Mouse (Mus musculus): ENCODE measurements around the gene Gm20403. TPM values are rescaled to one million over a fixed set of nuclear protein-coding genes. Genes with fewer than 3 reads are reported as not detected.

The Gm20403 gene
- total and polyA plus RNA-seq, 2 experiments from 2014 or later, result not detected

DNA sequence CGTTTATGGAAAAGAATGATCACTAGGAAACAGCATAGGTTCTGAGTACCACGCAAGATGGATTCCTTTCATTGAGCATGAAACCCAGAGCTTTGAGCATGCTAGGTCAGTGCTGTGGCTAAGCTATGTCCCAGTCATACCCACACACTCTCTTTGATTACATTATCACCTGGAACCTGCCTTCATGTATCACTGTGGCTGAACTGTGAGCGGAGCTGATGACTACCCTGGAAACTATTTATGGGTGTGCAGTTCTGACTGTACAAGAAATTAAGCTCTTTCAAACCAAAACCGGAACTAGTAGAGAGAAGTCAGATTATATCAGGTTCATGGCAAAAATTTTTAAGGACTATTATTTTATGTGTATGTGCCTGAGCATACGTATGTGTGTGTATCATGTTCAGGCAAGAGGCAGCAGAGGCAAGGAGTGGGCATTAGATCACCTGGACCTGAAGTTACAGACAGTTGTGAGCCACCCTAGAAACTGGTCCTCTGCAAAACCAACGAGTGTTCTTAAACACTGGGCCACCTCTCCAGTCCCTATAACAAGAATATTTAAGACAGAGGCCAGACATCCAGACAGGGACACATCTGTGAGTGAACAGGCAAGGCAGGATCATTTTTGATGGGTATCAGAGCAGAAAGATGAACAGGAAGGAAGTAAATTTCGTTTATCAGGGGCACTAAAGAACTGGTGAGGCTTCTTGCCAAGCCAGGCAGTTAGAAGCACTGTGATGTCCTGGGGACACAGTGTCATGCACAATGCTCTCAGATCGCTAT is 30.2 kb upstream of the Gm20403 start:
- no peak overlapping the region for H3K4me2 ChIP-seq (ENCODE audit: low read depth, low read length, poor library complexity, severe bottlenecking)
- no peaks in the 10 kb centered on the region for H3K27me3 ChIP-seq (ENCODE audit: insufficient read depth, low read length)
- no peak for TF ChIP-seq CTCF (IDR thresholded peaks at IDR 0.05)
- H3K9ac ChIP-seq (replicated peaks; ENCODE audit: low read length, poor library complexity, severe bottlenecking), result no peak overlapping the region
- H3K27ac ChIP-seq (ENCODE audit: low read depth, low read length), result no peak overlapping the region
- no peak overlapping the region for H3K4me3 ChIP-seq (ENCODE audit: low read depth, low read length)
- 75% methylated on average over 8 of the region's 8 CpGs for WGBS
- no peaks in the 10 kb centered on the region for H3K9me3 ChIP-seq (ENCODE audit: low read length)
- ATAC-seq (ENCODE audit: low FRiP score) (no peak), DNase-seq (ENCODE audit: low spot score) (no peak)
- no peaks in the 10 kb centered on the region for H3K36me3 ChIP-seq (ENCODE audit: insufficient read depth, low read length)
- no peaks in the 10 kb centered on the region for H3K4me1 ChIP-seq (ENCODE audit: insufficient read depth, low read length)

DNA sequence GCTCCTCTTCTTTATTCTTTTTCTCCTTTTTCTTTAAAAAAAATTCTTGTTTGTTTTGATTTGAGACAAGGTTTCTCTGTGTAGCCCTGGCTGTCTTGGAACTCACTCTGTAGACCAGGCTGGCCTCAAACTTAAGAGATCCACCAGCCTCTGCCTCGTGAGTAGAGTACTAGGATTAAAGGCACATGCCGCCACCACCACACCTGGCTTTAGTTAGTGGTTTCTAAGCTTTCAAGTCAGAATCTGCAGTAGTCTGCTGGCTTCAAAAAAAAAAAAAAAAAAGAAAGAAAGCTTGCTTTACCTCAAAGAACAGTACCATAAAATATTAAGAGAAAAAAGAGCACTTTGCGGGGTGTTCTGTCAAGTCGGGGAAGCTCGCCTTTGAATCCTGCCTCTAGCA is 29.1 kb upstream of the Gm20403 start:
- ATAC-seq (ENCODE audit: low FRiP score) (no peak), DNase-seq (ENCODE audit: low spot score) (no peak)
- H3K27ac ChIP-seq (ENCODE audit: low read depth, low read length), result no peak overlapping the region
- no peak overlapping the region for H3K4me3 ChIP-seq (ENCODE audit: low read depth, low read length)
- H3K9me3 ChIP-seq (ENCODE audit: low read length), result no peaks in the 10 kb centered on the region
- TF ChIP-seq CTCF (IDR thresholded peaks at IDR 0.05), result no peak
- no peak overlapping the region for H3K4me2 ChIP-seq (ENCODE audit: low read depth, low read length, poor library complexity, severe bottlenecking)
- no peaks in the 10 kb centered on the region for H3K36me3 ChIP-seq (ENCODE audit: insufficient read depth, low read length)
- WGBS, result 83% methylated on average over 5 of the region's 5 CpGs
- H3K27me3 ChIP-seq (ENCODE audit: insufficient read depth, low read length), result no peaks in the 10 kb centered on the region
- H3K9ac ChIP-seq (replicated peaks; ENCODE audit: low read length, poor library complexity, severe bottlenecking), result no peak overlapping the region
- no peaks in the 10 kb centered on the region for H3K4me1 ChIP-seq (ENCODE audit: insufficient read depth, low read length)

DNA sequence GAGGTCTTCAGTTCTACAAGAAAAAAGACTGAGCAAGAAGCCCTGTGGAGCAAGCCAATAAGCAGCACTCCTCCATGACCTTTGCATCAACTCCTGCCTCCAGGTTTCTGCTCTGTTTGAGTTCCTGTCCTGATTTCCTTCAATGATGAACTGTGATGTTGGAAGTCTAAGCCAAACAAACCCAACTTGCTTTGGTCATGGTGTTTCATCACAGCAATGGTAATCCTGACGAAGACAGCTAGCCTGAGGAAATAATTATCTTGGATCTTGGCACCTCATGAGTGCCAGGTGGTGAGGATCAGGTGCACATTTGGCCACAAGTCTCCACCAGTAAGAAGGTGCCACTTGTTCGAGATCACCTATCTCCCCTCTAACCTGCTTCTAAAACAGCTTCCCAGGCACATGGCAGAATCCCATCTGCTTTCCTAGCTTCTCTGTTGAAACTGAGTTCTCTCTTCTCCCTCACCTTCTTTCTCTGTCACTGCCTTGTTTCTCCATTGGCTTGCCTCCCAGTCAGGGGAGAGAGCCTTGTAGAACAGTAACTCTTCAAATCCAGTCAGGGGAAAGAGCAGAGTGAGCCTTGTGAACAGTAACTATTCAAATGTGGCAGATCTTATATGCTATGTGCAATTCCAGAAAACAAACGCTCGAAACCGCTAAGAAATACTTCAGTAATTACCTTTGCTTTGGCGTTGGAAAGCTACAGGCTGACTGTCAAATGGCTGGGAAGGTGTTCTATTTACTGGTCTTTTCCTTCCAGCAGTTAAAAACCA is 27.5 kb upstream of the Gm20403 start, which contains the start of gene Baz1a:
Baz1a (minus strand) TSS at position 723 of the 773 bp plus-strand sequence.
- H3K36me3 ChIP-seq (ENCODE audit: insufficient read depth, low read length), result no peaks in the 10 kb centered on the region
- DNase-seq (ENCODE audit: low spot score) (no peak), ATAC-seq (ENCODE audit: low FRiP score) (no peak)

GRCm38 (mm10) chr12:55013031-55013430 is 26.7 kb upstream of the Gm20403 start:
- Histone ChIP-seq H3K9ac (replicated peaks; ENCODE audit: low read length, poor library complexity, severe bottlenecking) (no peak overlapping the region), H3K4me3 (ENCODE audit: low read depth, low read length) (no peak overlapping the region), H3K4me2 (ENCODE audit: low read depth, low read length, poor library complexity, severe bottlenecking) (no peak overlapping the region), H3K36me3 (ENCODE audit: insufficient read depth, low read length) (no peaks in the 10 kb centered on the region), H3K4me1 (ENCODE audit: insufficient read depth, low read length) (no peaks in the 10 kb centered on the region), H3K27me3 (ENCODE audit: insufficient read depth, low read length) (no peaks in the 10 kb centered on the region), H3K27ac (ENCODE audit: low read depth, low read length) (no peak overlapping the region), H3K9me3 (ENCODE audit: low read length) (no peaks in the 10 kb centered on the region)
- ATAC-seq (ENCODE audit: low FRiP score) (no peak), DNase-seq (ENCODE audit: low spot score) (no peak)
- TF ChIP-seq CTCF (IDR thresholded peaks at IDR 0.05), result no peak
- 87% methylated on average over 1 of the region's 1 CpGs for WGBS

More for the DNA sequence above, 27.5 kb upstream of the Gm20403 start, which contains the start of gene Baz1a:
- no peaks in the 10 kb centered on the region for H3K27me3 ChIP-seq (ENCODE audit: insufficient read depth, low read length)
- 91% methylated on average over 6 of the region's 6 CpGs for WGBS
- no peaks in the 10 kb centered on the region for H3K4me1 ChIP-seq (ENCODE audit: insufficient read depth, low read length)
- no peak for TF ChIP-seq CTCF (IDR thresholded peaks at IDR 0.05)
- no peak within 1 kb of the TSS for H3K27ac ChIP-seq (ENCODE audit: low read depth, low read length)
- no peaks in the 10 kb centered on the region for H3K9me3 ChIP-seq (ENCODE audit: low read length)
- H3K4me3 ChIP-seq (ENCODE audit: low read depth, low read length), result no peak within 1 kb of the TSS
- no peak within 1 kb of the TSS for H3K9ac ChIP-seq (replicated peaks; ENCODE audit: low read length, poor library complexity, severe bottlenecking)
- H3K4me2 ChIP-seq (ENCODE audit: low read depth, low read length, poor library complexity, severe bottlenecking), result no peak within 1 kb of the TSS

DNA sequence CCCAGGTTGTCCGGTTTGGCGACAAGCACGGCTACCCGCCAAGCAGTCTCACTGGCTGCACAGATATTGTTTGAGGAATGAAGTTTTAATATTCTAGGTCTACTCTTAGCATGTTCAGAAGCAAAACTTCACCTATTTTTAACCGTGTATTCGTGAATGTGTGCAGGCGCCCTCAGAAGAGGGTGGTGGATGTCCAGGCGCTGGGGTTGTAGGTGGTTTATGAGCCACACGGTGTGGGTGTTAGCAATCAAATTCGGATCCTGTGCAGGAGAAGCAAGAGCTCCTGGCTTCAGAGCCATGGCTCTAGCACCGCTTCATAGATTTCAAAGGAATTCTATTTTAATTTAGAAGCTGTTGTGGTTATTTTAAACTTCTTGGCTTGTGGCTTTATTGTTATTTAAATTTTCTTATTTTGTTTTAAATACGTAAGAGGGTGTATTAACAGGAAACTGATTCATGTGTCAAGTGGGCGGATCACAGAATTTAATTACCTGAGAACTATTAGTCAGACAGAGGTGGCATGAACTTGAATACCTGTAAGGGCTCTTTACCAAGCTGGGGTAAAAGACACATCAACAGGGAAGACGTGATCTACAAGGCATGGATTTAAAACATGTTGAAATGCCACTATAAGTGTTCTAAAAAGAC is 21.2 kb upstream of the Gm20403 start:
- H3K9ac ChIP-seq (replicated peaks; ENCODE audit: low read length, poor library complexity, severe bottlenecking), result no peak overlapping the region
- H3K27ac ChIP-seq (ENCODE audit: low read depth, low read length), result no peak overlapping the region
- H3K4me3 ChIP-seq (ENCODE audit: low read depth, low read length), result no peak overlapping the region
- no peaks in the 10 kb centered on the region for H3K36me3 ChIP-seq (ENCODE audit: insufficient read depth, low read length)
- no peak overlapping the region for H3K4me2 ChIP-seq (ENCODE audit: low read depth, low read length, poor library complexity, severe bottlenecking)
- TF ChIP-seq CTCF (IDR thresholded peaks at IDR 0.05), result no peak
- DNase-seq (ENCODE audit: low spot score) (no peak), ATAC-seq (ENCODE audit: low FRiP score) (no peak)
- H3K4me1 ChIP-seq (ENCODE audit: insufficient read depth, low read length), result no peaks in the 10 kb centered on the region
- 89% methylated on average over 14 of the region's 14 CpGs for WGBS
- no peaks in the 10 kb centered on the region for H3K9me3 ChIP-seq (ENCODE audit: low read length)
- no peaks in the 10 kb centered on the region for H3K27me3 ChIP-seq (ENCODE audit: insufficient read depth, low read length)
